Mouse (Mus musculus) hindbrain, postnatal 0 days (tissue): ENCODE measurements around the gene Leo1. TPM values are rescaled to one million over a fixed set of nuclear protein-coding genes. Genes with fewer than 3 reads are reported as not detected.
"Not testable (repeated sequence)": the region's sequence is repeated elsewhere in the genome, so short reads cannot be mapped to it uniquely, and the experiment has no call there.

Source experiments
- ATAC-seq: fragments of 200-750 bp; cut with Nextera tagmentation; 2 replicates; pipeline ENCODE4 v1.8.0; 2017; ENCODE audit warnings: mild to moderate bottlenecking, moderate TSS enrichment, moderate library complexity
- DNase-seq: peaks from one replicate; pipeline ENCODE4 v3.0.0-alpha.2; 2015; ENCODE audit warnings: low spot score
- H3K27ac ChIP-seq: fragments of 300-500 bp; sonication (generic); 2 replicates; pipeline ENCODE4 v1.5.1; 2014; ENCODE audit warnings: mild to moderate bottlenecking
- H3K27me3 ChIP-seq: fragments of 300-500 bp; sonication (generic); 2 replicates; pipeline ENCODE4 v1.6.1; 2014; ENCODE audit warnings: low read length, mixed read lengths; ENCODE audit not compliant: insufficient read depth
- H3K36me3 ChIP-seq: fragments of 300-500 bp; sonication (generic); 2 replicates; pipeline ENCODE4 v1.6.1; 2014; ENCODE audit warnings: low read length, mixed read lengths; ENCODE audit not compliant: insufficient read depth
- H3K4me1 ChIP-seq: fragments of 300-500 bp; sonication (generic); 2 replicates; pipeline ENCODE4 v1.6.1; 2014; ENCODE audit warnings: antibody characterized with exemption, low read length, mixed read lengths; ENCODE audit not compliant: insufficient read depth
- H3K4me2 ChIP-seq: fragments of 300-500 bp; sonication (generic); 2 replicates; pipeline ENCODE4 v1.6.1; 2014; ENCODE audit warnings: low read depth, mild to moderate bottlenecking, low read length, moderate library complexity, mixed read lengths
- H3K4me3 ChIP-seq: fragments of 300-500 bp; sonication (generic); 2 replicates; pipeline ENCODE4 v1.5.1; 2014; ENCODE audit warnings: low read length
- H3K9ac ChIP-seq: fragments of 300-500 bp; sonication (generic); replicated peaks from 2 replicates; pipeline ENCODE4 v1.6.1; 2014; ENCODE audit warnings: mild to moderate bottlenecking, low read length, moderate library complexity, mixed read lengths
- H3K9me3 ChIP-seq: fragments of 300-500 bp; sonication (generic); 2 replicates; pipeline ENCODE4 v1.6.1; 2016; ENCODE audit warnings: low read length, mixed read lengths
- CTCF ChIP-seq: IDR thresholded peaks from 2 replicates; pipeline ENCODE4 v1.5.1; 2016; ENCODE audit warnings: antibody characterized with exemption, control low read depth, low read depth
- WGBS: fragments of 180-500 bp; shearing (Covaris S2); extraction: QIAGEN DNeasy Blood & Tissue Kit; methylation state at CpG from one replicate; pipeline ENCODE4 v1.1.7; 2014; 5-methylcytosine and 5-hydroxymethylcytosine counted together
- polyA plus RNA-seq: library from polyadenylated mRNA; unstranded; fragments of >200 nt; fragmentation: Nextera tagmentation; extraction: Ambion mirVana; gene quantifications from 2 replicates; pipeline ENCODE4 v1.2.1, GENCODE M21; 2015
- total RNA-seq: library from RNA; depleted of rRNA; stranded (reverse); fragments of >200 nt; gene quantifications from 2 replicates; pipeline ENCODE4 v1.2.3, GENCODE M21; 2014

Gene Leo1
- total and polyA plus RNA-seq, 2 experiments from 2014 or later = 19.4 to 41.2 TPM

GRCm38 (mm10) chr9:75466641-75467040 lies 25.3 kb downstream of the Leo1 start:
- no peak overlapping the region for H3K4me3 ChIP-seq
- peaks cover 9% of the 10 kb centered on the region for H3K36me3 ChIP-seq
- no peak overlapping the region for H3K4me2 ChIP-seq
- DNase-seq (peak; percentile 13), ATAC-seq (no peak)
- H3K9me3 ChIP-seq = no peaks in the 10 kb centered on the region
- WGBS = 95% methylated on average over 4 of the region's 4 CpGs
- no peak overlapping the region for H3K9ac ChIP-seq
- no peaks in the 10 kb centered on the region for H3K4me1 ChIP-seq
- no peak overlapping the region for H3K27ac ChIP-seq
- peak; percentile 40 for TF ChIP-seq CTCF
- H3K27me3 ChIP-seq = no peaks in the 10 kb centered on the region

- H3K36me3 ChIP-seq = peaks cover 12% of the 10 kb centered on the region
- 98% methylated on average over 3 of the region's 3 CpGs for WGBS
Measured at GRCm38 (mm10) chr9:75467581-75467980, 26.3 kb downstream of the Leo1 start.

GRCm38 (mm10) chr9:75468297-75468696 lies 27.0 kb downstream of the Leo1 start:
- Histone ChIP-seq H3K27me3 (no peaks in the 10 kb centered on the region), H3K9me3 (no peaks in the 10 kb centered on the region), H3K9ac (no peak overlapping the region), H3K36me3 (peaks cover 12% of the 10 kb centered on the region), H3K27ac (no peak overlapping the region), H3K4me3 (no peak overlapping the region), H3K4me2 (no peak overlapping the region), H3K4me1 (no peaks in the 10 kb centered on the region)
- peak; percentile 48 for DNase-seq
- WGBS = 83% methylated on average over 14 of the region's 14 CpGs
- peak; percentile 27; the same call in 1 of the 2 replicates for ATAC-seq
- TF ChIP-seq CTCF = peak; percentile 42

More at GRCm38 (mm10) chr9:75467581-75467980, 26.3 kb downstream of the Leo1 start:
- no peak overlapping the region for H3K4me3 ChIP-seq
- no peak overlapping the region for H3K4me2 ChIP-seq
- no peaks in the 10 kb centered on the region for H3K4me1 ChIP-seq
- ATAC-seq (no peak), DNase-seq (no peak)
- H3K9me3 ChIP-seq = no peaks in the 10 kb centered on the region
- H3K27me3 ChIP-seq = no peaks in the 10 kb centered on the region
- no peak overlapping the region for H3K27ac ChIP-seq
- no peak overlapping the region for H3K9ac ChIP-seq
- TF ChIP-seq CTCF = no peak

GRCm38 (mm10) chr9:75477212-75477611 lies 35.9 kb downstream of the Leo1 start:
- Histone ChIP-seq H3K4me1 (no peaks in the 10 kb centered on the region), H3K4me3 (no peak overlapping the region), H3K36me3 (peaks cover 2% of the 10 kb centered on the region), H3K27ac (no peak overlapping the region), H3K9me3 (no peaks in the 10 kb centered on the region), H3K4me2 (no peak overlapping the region), H3K27me3 (no peaks in the 10 kb centered on the region), H3K9ac (no peak overlapping the region)
- 81% methylated on average over 3 of the region's 3 CpGs for WGBS
- ATAC-seq (no peak), DNase-seq (no peak)
- TF ChIP-seq CTCF = no peak

- Histone ChIP-seq H3K36me3 (no peaks in the 10 kb centered on the region), H3K27me3 (no peaks in the 10 kb centered on the region), H3K9me3 (no peaks in the 10 kb centered on the region), H3K4me1 (no peaks in the 10 kb centered on the region), H3K27ac (peak overlapping the region; percentile 54), H3K4me3 (no peak overlapping the region), H3K4me2 (no peak overlapping the region), H3K9ac (no peak overlapping the region)
- DNase-seq (peak; percentile 60), ATAC-seq (peak; percentile 85)
- 54% methylated on average over 8 of the region's 8 CpGs for WGBS
- no peak for TF ChIP-seq CTCF
Measured at GRCm38 (mm10) chr9:75479106-75479725, 37.9 kb downstream of the Leo1 start.

DNA sequence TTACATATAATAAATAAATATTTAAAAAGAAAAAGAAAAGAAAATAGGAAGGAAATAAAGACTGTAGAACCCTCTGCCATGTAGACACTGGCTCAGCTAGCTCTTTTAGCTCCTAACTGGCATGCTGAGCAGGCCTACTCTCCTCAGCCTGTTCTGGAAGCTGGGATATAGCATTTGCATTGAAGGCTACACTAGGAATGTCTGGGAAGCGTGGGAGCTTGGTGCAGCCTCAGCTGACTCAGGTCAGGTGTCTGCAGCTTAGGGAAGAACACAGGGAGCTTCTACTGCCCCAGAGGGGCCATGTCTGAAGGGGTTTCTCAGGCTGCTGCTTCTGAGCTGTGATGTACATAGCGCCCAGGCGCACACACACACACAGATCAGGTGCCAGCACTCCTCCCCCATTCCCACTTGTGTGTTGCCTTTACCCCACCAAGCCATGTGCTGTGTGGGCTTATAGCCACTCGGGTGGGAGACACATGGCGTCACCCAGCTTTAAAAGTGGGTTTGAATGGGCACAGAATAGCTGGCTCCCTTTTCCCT lies 39.3 kb downstream of the Leo1 start:
- DNase-seq = no peak
- Histone ChIP-seq H3K36me3 (no peaks in the 10 kb centered on the region), H3K9me3 (no peaks in the 10 kb centered on the region), H3K9ac (no peak overlapping the region), H3K4me1 (no peaks in the 10 kb centered on the region), H3K27ac (no peak overlapping the region), H3K4me3 (no peak overlapping the region), H3K27me3 (no peaks in the 10 kb centered on the region), H3K4me2 (no peak overlapping the region)
- 96% methylated on average over 5 of the region's 5 CpGs for WGBS
- 0 out of 2 replicates have a peak, but pooled peaks have one; percentile 41 for ATAC-seq
- no peak for TF ChIP-seq CTCF

GRCm38 (mm10) chr9:75485231-75485630 lies 43.9 kb downstream of the Leo1 start:
- DNase-seq (no peak), ATAC-seq (no peak)
- Histone ChIP-seq H3K9ac (no peak overlapping the region), H3K36me3 (no peaks in the 10 kb centered on the region), H3K4me1 (no peaks in the 10 kb centered on the region), H3K4me2 (no peak overlapping the region), H3K27ac (no peak overlapping the region), H3K4me3 (no peak overlapping the region), H3K27me3 (no peaks in the 10 kb centered on the region), H3K9me3 (no peaks in the 10 kb centered on the region)
- no peak for TF ChIP-seq CTCF
- WGBS = 89% methylated on average over 6 of the region's 6 CpGs

- 95% methylated on average over 7 of the region's 7 CpGs for WGBS
- not testable (repeated sequence) for H3K36me3 ChIP-seq, H3K4me1 ChIP-seq, H3K4me3 ChIP-seq, H3K9ac ChIP-seq, H3K27me3 ChIP-seq, ATAC-seq, DNase-seq, H3K27ac ChIP-seq, H3K4me2 ChIP-seq, H3K9me3 ChIP-seq
Measured at GRCm38 (mm10) chr9:75488255-75488654, 46.9 kb downstream of the Leo1 start.
